In genomic region chr16:75304743-75305142, GRCm38 (mm10) we compare ENCODE assay signal across 14 mouse cellular contexts.
"Had no signal": no experiment of that assay in that cellular context is flagged by ENCODE, and none has a peak within 500 bp of the region (broad histone marks: within the 10 kb centered on the region; RNA-seq: fewer than 3 reads in every experiment).

No protein-coding gene starts in this region.

- H3K4me3 ChIP-seq: midbrain, embryonic 10.5 days; midbrain, embryonic 12.5 days; neural tube, embryonic 12.5 days; stomach, embryonic 15.5 days had no signal

- ATAC-seq: midbrain, embryonic 16.5 days had no signal

- H3K36me3 ChIP-seq: midbrain, embryonic 10.5 days; midbrain, embryonic 12.5 days; neural tube, embryonic 12.5 days; stomach, embryonic 15.5 days had no signal

- H3K4me1 ChIP-seq: midbrain, embryonic 10.5 days; midbrain, embryonic 12.5 days; neural tube, embryonic 12.5 days; stomach, embryonic 15.5 days had no signal

- H3K9me3 ChIP-seq: midbrain, embryonic 10.5 days; midbrain, embryonic 12.5 days; neural tube, embryonic 12.5 days; stomach, embryonic 15.5 days had no signal

- H3K27me3 ChIP-seq: midbrain, embryonic 12.5 days; neural tube, embryonic 12.5 days; stomach, embryonic 15.5 days had no signal

- H3K9ac ChIP-seq: liver, embryonic 14.5 days; lung, embryonic 14.5 days; midbrain, embryonic 12.5 days; neural tube, embryonic 12.5 days; stomach, embryonic 15.5 days had no signal

- DNase-seq: lung, adult 18-20 months; lung, embryonic 14.5 days; lung, postnatal 10 days; midbrain, embryonic 14.5 days; right cerebral cortex, postnatal 14 days; thymus, adult 2 months; thymus, postnatal 25 days had no signal

- H3K27ac ChIP-seq: liver, embryonic 14.5 days; midbrain, embryonic 10.5 days; midbrain, embryonic 12.5 days; neural tube, embryonic 12.5 days; stomach, embryonic 15.5 days; stomach, postnatal 0 days had no signal
